Mouse (Mus musculus): ENCODE results near the gene Frmd3. TPM values are rescaled to one million over a fixed set of nuclear protein-coding genes. Genes with fewer than 3 reads are reported as not detected.

The Frmd3 gene
- polyA plus RNA-seq (2012; rRNA removed) = 0.02 TPM in 2 replicates

DNA sequence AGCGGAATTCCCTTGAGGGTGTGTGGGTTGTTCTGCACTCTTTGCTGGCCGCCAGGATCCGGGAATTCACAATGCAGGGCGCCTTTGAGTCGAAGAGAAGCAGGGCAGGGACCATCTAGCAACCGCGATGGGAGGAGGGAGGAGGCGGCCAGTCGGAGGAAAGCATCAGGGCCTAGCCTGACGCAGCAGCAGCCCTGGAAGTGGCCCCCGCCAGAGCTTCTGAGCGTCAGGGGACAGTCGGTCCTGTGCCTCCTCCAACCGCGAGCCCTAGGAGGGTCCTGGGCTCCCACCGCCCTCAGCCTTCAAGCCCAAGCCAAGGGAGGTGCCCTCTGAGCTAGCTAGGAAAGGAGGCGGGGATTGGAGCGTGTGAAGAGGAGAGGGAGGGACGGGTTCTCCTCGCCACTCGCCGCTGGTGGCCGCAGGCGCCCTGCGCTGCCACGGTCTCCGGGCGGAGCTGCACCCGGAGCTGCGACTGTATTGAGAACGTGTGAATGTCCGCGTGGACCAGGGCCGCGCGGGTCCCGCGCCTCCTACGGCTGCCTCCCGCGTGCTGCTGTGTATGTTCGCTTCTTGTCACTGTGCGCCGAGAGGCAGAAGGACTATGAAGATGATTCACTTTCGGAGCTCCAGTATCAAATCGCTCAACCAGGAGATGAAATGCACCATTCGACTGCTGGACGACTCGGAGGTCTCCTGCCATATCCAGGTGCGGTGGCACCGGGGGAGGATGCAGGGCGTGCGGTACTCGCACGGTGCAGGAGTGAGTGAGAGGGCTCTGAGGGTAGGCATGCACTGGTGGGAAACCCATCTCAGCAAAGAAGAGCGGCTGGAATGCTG lies at the start of gene Frmd3:
Frmd3 (plus strand) TSS at position 232 of the 837 bp plus-strand sequence.

DNA sequence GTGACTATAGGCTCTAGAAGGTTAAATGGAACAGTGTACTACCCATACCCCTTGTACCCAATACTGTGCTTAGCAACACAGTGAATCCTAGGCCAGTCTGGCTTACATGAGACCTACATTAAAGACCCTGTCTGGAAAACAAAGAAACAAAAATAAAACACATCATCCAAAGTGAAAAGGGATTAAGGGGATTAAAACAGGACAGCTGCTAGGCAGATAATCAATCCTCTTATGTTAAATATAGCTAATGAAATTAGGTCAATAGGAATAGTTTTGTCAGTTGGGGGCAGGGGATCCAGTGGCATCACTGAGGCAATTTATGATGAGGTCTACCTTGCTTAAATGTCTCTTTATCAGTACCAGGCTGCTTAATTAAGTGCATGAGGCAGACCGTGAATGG lies 228.9 kb downstream of the Frmd3 start, which contains the start of gene Kdm4c:
Kdm4c (plus strand) TSS at position 322 of the 400 bp plus-strand sequence.

Other genes starting within 250 kb of the Frmd3 start
- under 0.01 and 0.01 TPM in 2 replicates for gene Rasef, start 222.4 kb upstream of the Frmd3 start, polyA plus RNA-seq (2012; rRNA removed)
- gene Gm11758, start 137.2 kb upstream of the Frmd3 start, polyA plus RNA-seq (2012; rRNA removed) = not detected in 2 replicates
- not detected in 2 replicates for gene Gm11757, start 122.3 kb upstream of the Frmd3 start, polyA plus RNA-seq (2012; rRNA removed)
- gene Gm13871, start 107.5 kb upstream of the Frmd3 start, polyA plus RNA-seq (2012; rRNA removed) = not detected in 2 replicates
- not detected in 2 replicates for gene Gm11756, start 92.7 kb upstream of the Frmd3 start, polyA plus RNA-seq (2012; rRNA removed)
- 0.09 TPM in 1 of 2 replicates, not detected in the other for gene 2310002L09Rik, start 62.6 kb upstream of the Frmd3 start, polyA plus RNA-seq (2012; rRNA removed)
- 2.2 and 2.5 TPM in 2 replicates for gene Kdm4c, start 229.1 kb downstream of the Frmd3 start, polyA plus RNA-seq (2012; rRNA removed)